Mouse (Mus musculus) intestine, postnatal 0 days (tissue): ENCODE data around the gene Lyzl4. TPM values are rescaled to one million over a fixed set of nuclear protein-coding genes. Genes with fewer than 3 reads are reported as not detected.

Experiments used
- ATAC-seq: fragments of 200-750 bp; cut with Nextera tagmentation; 2 replicates; pipeline ENCODE4 v1.8.0; 2017; ENCODE audit warnings: mild to moderate bottlenecking, moderate TSS enrichment, moderate library complexity
- H3K27ac ChIP-seq: fragments of 300-500 bp; sonication (generic); 2 replicates; pipeline ENCODE4 v1.5.1; 2014; ENCODE audit warnings: mild to moderate bottlenecking, low read depth, low read length, moderate library complexity
- H3K27me3 ChIP-seq: fragments of 300-500 bp; sonication (generic); replicated peaks from 2 replicates; pipeline ENCODE4 v1.6.1; 2014; ENCODE audit warnings: low read length, mixed read lengths; ENCODE audit not compliant: control insufficient read depth, insufficient read depth
- H3K36me3 ChIP-seq: fragments of 300-500 bp; sonication (generic); 2 replicates; pipeline ENCODE4 v1.6.1; 2014; ENCODE audit warnings: mild to moderate bottlenecking, moderate library complexity; ENCODE audit not compliant: control insufficient read depth, insufficient read depth
- H3K4me1 ChIP-seq: fragments of 300-500 bp; sonication (generic); replicated peaks from 2 replicates; pipeline ENCODE4 v1.6.1; 2014; ENCODE audit warnings: antibody characterized with exemption, low read length, mixed read lengths; ENCODE audit not compliant: control insufficient read depth, insufficient read depth
- H3K4me2 ChIP-seq: fragments of 300-500 bp; sonication (generic); replicated peaks from 2 replicates; pipeline ENCODE4 v1.6.1; 2014; ENCODE audit warnings: low read depth, mild to moderate bottlenecking, moderate library complexity
- H3K4me3 ChIP-seq: fragments of 300-500 bp; sonication (generic); 2 replicates; pipeline ENCODE4 v1.5.1; 2014; ENCODE audit warnings: low read depth, low read length
- H3K9ac ChIP-seq: fragments of 300-500 bp; sonication (generic); 2 replicates; pipeline ENCODE4 v1.6.1; 2014; ENCODE audit warnings: mild to moderate bottlenecking, low read depth, low read length
- H3K9me3 ChIP-seq: fragments of 300-500 bp; sonication (generic); 2 replicates; pipeline ENCODE4 v1.6.1; 2016; ENCODE audit warnings: mixed run types; ENCODE audit not compliant: control insufficient read depth
- CTCF ChIP-seq: sonication (generic); IDR thresholded peaks from 2 replicates; pipeline ENCODE4 v1.5.1; 2016; ENCODE audit warnings: low read depth, mild to moderate bottlenecking, control low read depth, antibody characterized with exemption, moderate library complexity
- WGBS: fragments of 180-500 bp; shearing (Covaris S2); extraction: QIAGEN DNeasy Blood & Tissue Kit; methylation state at CpG from one replicate; pipeline ENCODE4 v1.1.7; 2014; 5-methylcytosine and 5-hydroxymethylcytosine counted together
- polyA plus RNA-seq: library from polyadenylated mRNA; unstranded; fragments of >200 nt; fragmentation: Nextera tagmentation; extraction: Ambion mirVana; gene quantifications from 2 replicates; pipeline ENCODE4 v1.2.1, GENCODE M21; 2015

The Lyzl4 gene
- polyA plus RNA-seq, 1 experiment from 2014 or later: 0.34 TPM

DNA sequence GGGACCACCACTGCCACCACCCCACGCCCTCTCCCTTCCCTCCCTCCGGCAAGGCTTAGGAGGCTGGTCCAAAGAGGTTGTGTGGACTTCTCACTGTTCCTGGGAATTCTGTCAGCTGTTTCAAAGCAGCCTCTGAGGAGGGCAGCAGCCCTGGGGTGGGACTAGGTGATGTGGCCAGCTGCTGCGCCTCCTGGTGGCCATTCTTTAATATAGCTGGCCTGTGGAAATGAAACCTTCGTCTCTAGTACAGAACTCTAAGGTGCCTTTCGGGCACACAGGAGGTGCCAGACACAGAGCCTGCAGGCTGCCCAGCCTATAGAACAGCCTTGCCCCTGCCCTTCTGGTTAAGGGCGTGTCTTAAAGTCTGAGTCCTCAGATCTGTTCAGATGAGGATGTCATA lies 37.7 kb upstream of the Lyzl4 start:
- Histone ChIP-seq H3K4me1 (no peaks in the 10 kb centered on the region), H3K4me3 (no peak overlapping the region), H3K27me3 (no peaks in the 10 kb centered on the region), H3K9me3 (no peaks in the 10 kb centered on the region), H3K27ac (no peak overlapping the region), H3K9ac (no peak overlapping the region), H3K4me2 (no peak overlapping the region), H3K36me3 (peaks cover 20% of the 10 kb centered on the region; the same call in 1 of the 2 replicates)
- ATAC-seq: peak; percentile 69
- peak; percentile 91 for TF ChIP-seq CTCF
- 27% methylated on average over 6 of the region's 6 CpGs for WGBS

GRCm38 (mm10) chr9:121677476-121677875 lies 35.6 kb upstream of the Lyzl4 start:
- Histone ChIP-seq H3K27me3 (no peaks in the 10 kb centered on the region), H3K4me2 (no peak overlapping the region), H3K9me3 (no peaks in the 10 kb centered on the region), H3K4me3 (no peak overlapping the region), H3K4me1 (no peaks in the 10 kb centered on the region), H3K9ac (no peak overlapping the region), H3K36me3 (peaks cover 9% of the 10 kb centered on the region; the same call in 1 of the 2 replicates), H3K27ac (no peak overlapping the region)
- 44% methylated on average over 8 of the region's 8 CpGs for WGBS
- no peak for TF ChIP-seq CTCF
- no peak for ATAC-seq

DNA sequence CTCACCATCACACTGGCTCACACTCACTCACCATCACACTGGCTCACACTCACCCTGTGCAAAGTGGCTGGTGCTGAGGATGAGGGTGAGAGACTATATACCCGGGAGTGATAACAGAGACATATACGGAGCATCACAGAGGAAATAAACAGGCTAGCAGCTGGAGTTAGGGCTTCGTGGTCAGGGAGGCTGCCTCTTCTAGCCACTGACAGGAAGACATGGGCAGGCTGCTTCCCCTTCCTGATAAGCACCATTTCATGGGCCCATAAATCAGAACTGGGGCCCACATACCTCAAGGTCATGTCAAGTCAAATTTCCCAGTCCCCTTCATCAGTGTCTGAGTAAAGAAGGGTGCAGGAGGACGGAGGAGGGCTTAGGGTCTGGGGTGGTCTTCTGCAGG lies 35.2 kb upstream of the Lyzl4 start:
- H3K9me3 ChIP-seq: no peaks in the 10 kb centered on the region
- H3K27me3 ChIP-seq: no peaks in the 10 kb centered on the region
- no peak overlapping the region for H3K4me3 ChIP-seq
- H3K9ac ChIP-seq: no peak overlapping the region
- no peaks in the 10 kb centered on the region for H3K4me1 ChIP-seq
- H3K27ac ChIP-seq: no peak overlapping the region
- peaks cover 6% of the 10 kb centered on the region; the same call in 1 of the 2 replicates for H3K36me3 ChIP-seq
- WGBS: 38% methylated on average over 4 of the region's 4 CpGs
- ATAC-seq: no peak
- no peak overlapping the region for H3K4me2 ChIP-seq
- no peak for TF ChIP-seq CTCF

DNA sequence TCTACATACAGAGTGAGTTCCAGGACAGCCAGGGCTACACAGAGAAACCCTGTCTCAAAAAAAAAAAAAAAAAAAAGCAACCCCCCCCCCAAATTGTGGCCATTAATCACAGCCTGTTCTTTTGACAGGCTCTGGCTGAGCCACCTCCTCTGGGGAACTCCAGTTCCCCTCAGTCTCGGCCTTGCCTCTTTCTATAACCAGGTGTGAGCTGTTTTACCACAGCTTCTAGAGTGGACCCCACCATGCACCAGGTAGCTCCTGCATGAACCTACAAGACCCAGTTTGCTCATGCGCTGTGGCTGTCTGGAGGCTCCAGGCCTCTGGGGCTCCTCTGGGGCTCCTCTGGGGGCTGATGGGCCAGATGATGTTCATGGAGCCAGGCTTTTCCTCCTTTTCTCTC lies 33.7 kb upstream of the Lyzl4 start:
- Histone ChIP-seq H3K27me3 (no peaks in the 10 kb centered on the region), H3K36me3 (no peaks in the 10 kb centered on the region), H3K9ac (no peak overlapping the region), H3K27ac (no peak overlapping the region), H3K9me3 (no peaks in the 10 kb centered on the region), H3K4me1 (no peaks in the 10 kb centered on the region), H3K4me2 (no peak overlapping the region), H3K4me3 (no peak overlapping the region)
- TF ChIP-seq CTCF: no peak
- no peak for ATAC-seq
- WGBS: 85% methylated on average over 2 of the region's 2 CpGs

GRCm38 (mm10) chr9:121675011-121675410 lies 33.1 kb upstream of the Lyzl4 start:
- Histone ChIP-seq H3K27me3 (no peaks in the 10 kb centered on the region), H3K9ac (no peak overlapping the region), H3K4me3 (no peak overlapping the region), H3K4me2 (no peak overlapping the region), H3K36me3 (0 out of 2 replicates have a peak, but pooled peaks cover 1% of the 10 kb centered on the region), H3K27ac (no peak overlapping the region), H3K4me1 (no peaks in the 10 kb centered on the region), H3K9me3 (no peaks in the 10 kb centered on the region)
- no peak for ATAC-seq
- TF ChIP-seq CTCF: no peak
- 82% methylated on average over 9 of the region's 9 CpGs for WGBS

- Histone ChIP-seq H3K4me2 (no peak overlapping the region), H3K36me3 (0 out of 2 replicates have a peak, but pooled peaks cover 4% of the 10 kb centered on the region), H3K4me3 (no peak overlapping the region), H3K4me1 (0 out of 2 replicates have a peak, but pooled peaks cover 2% of the 10 kb centered on the region), H3K9me3 (no peaks in the 10 kb centered on the region), H3K9ac (no peak overlapping the region), H3K27ac (no peak overlapping the region), H3K27me3 (no peaks in the 10 kb centered on the region)
- no peak for ATAC-seq
- no peak for TF ChIP-seq CTCF
- 91% methylated on average over 5 of the region's 5 CpGs for WGBS
Observed at GRCm38 (mm10) chr9:121673716-121674115, 31.8 kb upstream of the Lyzl4 start.

DNA sequence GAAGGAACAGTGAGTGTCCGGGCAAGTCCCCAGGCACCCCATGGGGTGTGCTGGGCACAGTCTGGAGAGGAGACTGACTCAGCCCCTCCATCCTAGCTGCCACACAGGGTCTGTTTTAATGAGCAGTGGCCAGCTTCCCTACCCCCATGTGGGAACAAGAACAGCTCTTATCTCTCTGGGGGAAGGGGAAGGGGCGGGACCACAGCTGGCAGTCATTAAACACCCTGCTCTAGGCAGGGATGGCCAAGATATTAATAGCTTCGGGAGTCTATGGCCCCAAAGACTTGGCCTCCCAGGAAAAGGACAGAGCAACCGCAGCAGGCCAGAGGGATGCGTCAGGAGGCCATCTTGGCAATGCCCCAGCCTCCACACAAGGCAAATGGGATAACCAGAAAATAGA lies 30.4 kb upstream of the Lyzl4 start:
- Histone ChIP-seq H3K27me3 (no peaks in the 10 kb centered on the region), H3K36me3 (peaks cover 5% of the 10 kb centered on the region; the same call in 1 of the 2 replicates), H3K4me1 (peaks cover 2% of the 10 kb centered on the region; the same call in 1 of the 2 replicates), H3K9ac (no peak overlapping the region), H3K4me2 (no peak overlapping the region), H3K27ac (no peak overlapping the region), H3K4me3 (no peak overlapping the region), H3K9me3 (no peaks in the 10 kb centered on the region)
- WGBS: 36% methylated on average over 5 of the region's 5 CpGs
- no peak for TF ChIP-seq CTCF
- no peak for ATAC-seq
